Mouse (Mus musculus) midbrain, embryonic 11.5 days (tissue): ENCODE results near the gene Gm13277. TPM values are rescaled to one million over a fixed set of nuclear protein-coding genes. Genes with fewer than 3 reads are reported as not detected.

Source experiments
- polyA plus RNA-seq: library from polyadenylated mRNA; unstranded; fragments of >200 nt; fragmentation: Nextera tagmentation; extraction: Ambion mirVana; gene quantifications from 2 replicates; pipeline ENCODE4 v1.2.1, GENCODE M21; 2014

The Gm13277 gene
- polyA plus RNA-seq, 1 experiment from 2014 or later: not detected

Other genes with a start within 250 kb of the Gm13277 start
- not detected in 2 replicates for gene Ifna15, start 230.4 kb upstream of the Gm13277 start, polyA plus RNA-seq
- not detected in 2 replicates for gene Ifna14, start 216.8 kb upstream of the Gm13277 start, polyA plus RNA-seq
- gene Ifna9, start 196.2 kb upstream of the Gm13277 start, polyA plus RNA-seq: not detected in 2 replicates
- not detected in 2 replicates for gene Ifna12, start 185.3 kb upstream of the Gm13277 start, polyA plus RNA-seq
- gene C87499, start 154.2 kb upstream of the Gm13277 start, polyA plus RNA-seq: not detected in 2 replicates
- gene Ifna13, start 144.2 kb upstream of the Gm13277 start, polyA plus RNA-seq: not detected in 2 replicates
- not detected in 2 replicates for gene Ifna16, start 111.7 kb upstream of the Gm13277 start, polyA plus RNA-seq
- not detected in 2 replicates for gene Ifna2, start 104.7 kb upstream of the Gm13277 start, polyA plus RNA-seq
- gene Ifnab, start 97.3 kb upstream of the Gm13277 start, polyA plus RNA-seq: not detected in 2 replicates
- 1.4 and 1.6 TPM in 2 replicates for gene Gm26566, start 66.8 kb upstream of the Gm13277 start, polyA plus RNA-seq
- 153 and 169 TPM in 2 replicates for gene Klhl9, start 66.2 kb upstream of the Gm13277 start, polyA plus RNA-seq
- gene Gm13271, start 33.8 kb upstream of the Gm13277 start, polyA plus RNA-seq: not detected in 2 replicates
- 0.15 TPM in 1 of 2 replicates, not detected in the other for gene Gm13283, start 28.5 kb upstream of the Gm13277 start, polyA plus RNA-seq
- gene Gm13290, start 14.8 kb upstream of the Gm13277 start, polyA plus RNA-seq: not detected in 2 replicates
- gene Gm13289, start 11.7 kb upstream of the Gm13277 start, polyA plus RNA-seq: not detected in 2 replicates
- not detected in 2 replicates for gene Gm13272, start 8.8 kb upstream of the Gm13277 start, polyA plus RNA-seq
- gene Ifnz, start 6.5 kb upstream of the Gm13277 start, polyA plus RNA-seq: not detected in 2 replicates
- gene Gm13276, start 2.9 kb upstream of the Gm13277 start, polyA plus RNA-seq: not detected in 2 replicates
- gene Gm13278, start 2.9 kb downstream of the Gm13277 start, polyA plus RNA-seq: not detected in 2 replicates
- not detected in 2 replicates for gene Gm13275, start 5.9 kb downstream of the Gm13277 start, polyA plus RNA-seq
- gene Gm13279, start 8.8 kb downstream of the Gm13277 start, polyA plus RNA-seq: not detected in 2 replicates
- 0.29 and 0.61 TPM in 2 replicates for gene Gm13285, start 11.0 kb downstream of the Gm13277 start, polyA plus RNA-seq
- not detected in 2 replicates for gene Gm13287, start 14.6 kb downstream of the Gm13277 start, polyA plus RNA-seq
- gene Gm13288, start 16.9 kb downstream of the Gm13277 start, polyA plus RNA-seq: 0.12 TPM in 1 of 2 replicates, not detected in the other
- not detected in 2 replicates for gene Ifna7, start 27.6 kb downstream of the Gm13277 start, polyA plus RNA-seq
- not detected in 2 replicates for gene Ifna11, start 31.3 kb downstream of the Gm13277 start, polyA plus RNA-seq
- gene Ifna6, start 38.8 kb downstream of the Gm13277 start, polyA plus RNA-seq: not detected in 2 replicates
- gene Ifna5, start 46.9 kb downstream of the Gm13277 start, polyA plus RNA-seq: not detected in 2 replicates
- not detected in 2 replicates for gene Ifna4, start 53.2 kb downstream of the Gm13277 start, polyA plus RNA-seq
- not detected in 2 replicates for gene Ifna1, start 61.5 kb downstream of the Gm13277 start, polyA plus RNA-seq
- gene Ifne, start 91.6 kb downstream of the Gm13277 start, polyA plus RNA-seq: not detected in 2 replicates